Mouse (Mus musculus): ENCODE measurements around the gene Car10.

Gene Car10

GRCm38 (mm10) chr11:93097941-93098828, at the start of gene Car10:
TSS of gene Car10 (plus strand) at chr11:93098028.
- WGBS, result under 1% methylated on average over 46 of the region's 48 CpGs

- 70% methylated on average over 6 of the region's 6 CpGs for WGBS
Measured at GRCm38 (mm10) chr11:93065021-93065420, 32.8 kb upstream of the Car10 start.

DNA sequence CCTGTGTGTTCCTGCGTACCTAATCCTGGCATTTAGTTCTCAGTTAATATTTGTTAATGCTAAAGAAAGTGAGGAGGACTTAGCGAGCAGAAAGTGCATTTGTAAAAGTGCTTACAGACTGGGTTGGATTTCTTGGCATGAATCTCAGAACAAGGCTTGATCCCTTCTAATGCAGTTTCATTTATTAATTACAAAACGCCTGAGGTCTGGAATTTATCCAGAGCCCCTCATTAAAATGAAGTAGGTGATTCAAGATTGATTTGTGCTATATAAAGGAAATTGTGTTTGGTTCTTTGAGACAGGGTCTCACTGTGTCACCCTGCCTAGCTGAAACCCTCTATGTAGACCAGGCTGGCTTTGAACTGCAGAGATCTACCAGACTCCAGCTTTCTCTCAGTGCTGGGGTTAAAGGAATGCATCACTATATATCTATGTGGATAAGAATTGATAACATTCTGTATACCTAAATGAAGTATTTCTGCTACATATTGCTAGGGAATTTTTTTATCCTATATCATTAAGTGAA, 32.1 kb upstream of the Car10 start:
- WGBS, result 69% methylated on average over 3 of the region's 3 CpGs

DNA sequence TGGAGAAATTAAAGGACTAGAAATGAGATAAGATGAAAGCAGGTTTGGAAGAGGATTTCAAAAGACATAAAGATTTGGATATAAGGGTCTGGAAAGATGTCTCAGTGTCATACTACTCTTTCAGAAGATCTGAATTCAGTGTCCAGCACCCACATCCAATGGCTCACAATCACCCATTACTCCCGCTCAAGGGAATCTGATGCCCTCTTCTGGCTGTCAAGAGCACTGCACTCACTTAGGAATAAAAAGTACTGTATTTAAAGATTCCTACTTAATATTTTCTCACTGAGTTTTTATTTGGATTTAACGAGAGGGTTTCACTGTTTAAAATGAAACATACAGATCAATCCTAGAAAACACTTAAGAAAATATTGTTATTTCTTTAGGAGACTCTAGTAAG, 2.2 kb upstream of the Car10 start:
- 21% methylated on average over 2 of the region's 2 CpGs for WGBS

GRCm38 (mm10) chr11:93097001-93097400, 827 bp upstream of the Car10 start:
- WGBS, result 5% methylated on average over 6 of the region's 6 CpGs

GRCm38 (mm10) chr11:93097431-93097851, 387 bp upstream of the Car10 start:
- WGBS, result 3% methylated on average over 14 of the region's 14 CpGs

DNA sequence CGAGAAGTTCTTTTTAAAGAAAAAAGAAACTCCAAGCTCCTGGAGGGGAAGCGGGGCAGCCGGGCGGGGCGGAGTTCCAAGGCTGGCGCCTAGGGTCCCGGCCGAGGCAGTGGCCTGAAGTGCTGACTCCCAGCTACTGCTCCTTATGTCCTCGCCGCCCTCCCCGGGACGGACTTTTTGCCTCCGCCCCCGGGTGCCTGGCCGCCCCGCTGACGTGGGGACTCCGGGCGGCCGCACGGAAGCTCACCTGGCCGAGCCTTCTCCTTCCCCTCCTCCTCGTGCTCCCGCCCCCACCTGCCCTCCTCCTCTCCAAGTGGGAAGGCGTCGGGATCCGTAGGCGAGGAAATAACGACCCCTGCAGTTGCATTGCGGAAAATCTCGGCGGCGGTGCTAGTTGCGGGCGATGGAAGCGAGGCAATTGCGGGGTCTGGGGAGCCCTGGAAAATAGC, 1.1 kb downstream of the Car10 start:
- WGBS, result under 1% methylated on average over 37 of the region's 37 CpGs

DNA sequence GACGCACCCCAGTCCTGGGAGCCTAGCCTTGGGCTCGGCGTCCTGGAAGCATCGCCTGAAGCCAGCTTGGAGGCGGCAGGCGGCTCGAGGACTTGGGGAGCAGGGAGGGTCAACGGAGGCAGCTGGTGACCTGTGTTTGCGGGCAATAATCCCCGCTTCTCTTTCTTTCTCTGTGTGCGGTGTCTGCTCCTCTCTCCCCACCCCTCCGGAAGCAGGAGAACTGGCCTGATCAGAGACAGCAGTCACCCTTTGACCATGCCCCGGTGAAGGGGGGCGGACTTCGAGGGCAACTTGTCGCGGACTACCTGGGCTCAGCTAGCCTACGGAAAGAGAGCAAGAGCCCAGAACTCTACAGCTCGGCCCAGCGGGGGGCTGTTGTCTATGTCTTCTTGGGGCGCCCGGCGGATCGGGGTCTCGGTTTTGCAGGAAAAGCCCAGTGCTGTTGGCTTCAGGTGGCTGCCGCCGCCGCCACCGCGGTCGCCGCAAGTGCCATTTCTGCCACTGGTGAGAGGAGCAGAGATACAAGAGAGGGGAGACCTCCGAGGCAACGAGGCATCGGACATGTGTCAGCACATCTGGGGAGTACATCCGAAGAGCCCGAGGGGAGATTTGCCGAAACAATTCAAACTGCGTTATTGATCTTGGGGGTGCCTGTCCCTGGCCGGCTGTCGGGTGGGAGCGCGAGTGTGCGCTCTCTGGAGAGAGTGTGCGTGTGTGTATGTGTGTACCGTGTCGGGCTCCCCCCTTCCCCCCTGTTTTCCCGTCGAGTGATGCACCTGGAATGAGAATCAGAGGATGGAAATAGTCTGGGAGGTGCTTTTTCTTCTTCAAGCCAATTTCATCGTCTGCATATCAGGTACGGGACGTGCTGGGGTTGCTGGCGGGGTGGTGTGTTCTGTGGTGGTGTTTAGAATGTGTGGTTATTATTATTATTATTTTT, 1.9 kb downstream of the Car10 start:
- WGBS, result 1% methylated on average over 53 of the region's 53 CpGs

DNA sequence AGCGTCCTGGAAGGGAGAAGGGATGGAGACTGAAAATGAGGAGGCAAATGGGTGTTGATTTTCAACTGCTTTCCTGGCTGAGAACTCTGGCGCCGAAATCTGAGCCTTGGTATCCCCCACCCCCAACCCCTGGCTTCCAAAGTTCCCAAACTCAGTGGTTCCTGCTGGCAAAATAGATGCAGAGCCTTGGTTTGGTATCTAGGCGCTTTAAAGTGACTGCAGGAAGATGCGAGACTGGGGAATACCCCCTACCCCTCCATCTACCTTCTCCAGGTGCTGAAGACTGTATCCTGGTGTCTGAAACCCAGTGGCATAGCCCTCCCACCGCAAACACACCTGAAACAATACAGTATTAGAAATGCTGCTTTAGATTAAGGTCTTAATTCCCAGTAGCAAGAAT, 2.8 kb downstream of the Car10 start:
- WGBS, result 14% methylated on average over 6 of the region's 6 CpGs

GRCm38 (mm10) chr11:93101106-93101505, 3.3 kb downstream of the Car10 start:
- 18% methylated on average over 2 of the region's 2 CpGs for WGBS

GRCm38 (mm10) chr11:93102321-93102720, 4.5 kb downstream of the Car10 start:
- WGBS, result 57% methylated on average over 9 of the region's 9 CpGs

GRCm38 (mm10) chr11:93103101-93103815, 5.4 kb downstream of the Car10 start:
- 38% methylated on average over 3 of the region's 3 CpGs for WGBS

DNA sequence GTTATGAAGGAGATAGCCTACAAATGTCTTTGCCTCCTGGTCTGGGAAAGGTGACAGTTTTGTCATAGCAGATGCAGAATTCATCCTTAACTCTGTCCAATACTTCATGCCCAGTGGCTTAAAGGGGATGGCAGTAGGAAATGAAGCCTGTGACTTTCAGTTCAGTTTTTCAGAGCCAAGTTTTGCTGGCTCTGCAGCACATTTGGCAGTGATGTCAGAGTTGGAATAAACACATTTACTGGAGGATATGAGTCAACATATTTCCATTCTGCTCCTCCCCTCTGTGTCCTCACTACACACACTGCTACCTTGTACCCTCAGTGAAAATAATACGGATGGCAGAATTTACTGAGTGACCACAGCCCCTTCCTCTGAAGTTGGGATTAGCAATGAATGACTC, 11.6 kb downstream of the Car10 start:
- WGBS, result 47% methylated on average over 1 of the region's 1 CpGs

DNA sequence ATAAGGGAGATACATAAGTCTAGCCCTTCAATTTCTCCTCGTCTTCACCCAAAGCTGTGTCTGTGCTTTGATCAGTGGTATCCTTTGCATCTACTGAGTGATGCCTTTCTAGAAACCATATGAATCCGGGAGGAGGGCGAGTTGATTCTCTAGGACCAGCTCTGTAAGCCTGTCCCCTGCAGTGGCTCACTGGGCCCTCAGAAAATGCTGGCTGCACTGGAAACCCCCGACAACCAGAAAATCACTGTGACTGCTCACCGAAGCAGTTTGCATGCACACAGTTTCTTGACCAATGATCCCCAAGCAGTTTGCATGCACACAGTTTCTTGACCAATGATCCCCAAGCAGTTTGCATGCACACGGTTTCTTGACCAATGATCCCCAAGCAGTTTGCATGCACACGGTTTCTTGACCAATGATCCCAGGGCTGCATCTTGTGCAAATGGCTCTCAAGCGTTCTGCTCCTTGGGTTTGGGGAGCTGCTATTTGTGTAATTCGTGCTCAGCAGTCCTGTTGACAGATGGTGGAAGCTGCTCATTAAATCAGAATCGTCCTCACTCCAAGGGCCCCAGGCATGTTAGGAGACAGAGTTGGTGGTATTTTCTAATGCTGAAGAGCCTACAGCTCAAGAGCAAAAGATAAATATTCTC, 23.1 kb downstream of the Car10 start:
- 63% methylated on average over 10 of the region's 10 CpGs for WGBS

DNA sequence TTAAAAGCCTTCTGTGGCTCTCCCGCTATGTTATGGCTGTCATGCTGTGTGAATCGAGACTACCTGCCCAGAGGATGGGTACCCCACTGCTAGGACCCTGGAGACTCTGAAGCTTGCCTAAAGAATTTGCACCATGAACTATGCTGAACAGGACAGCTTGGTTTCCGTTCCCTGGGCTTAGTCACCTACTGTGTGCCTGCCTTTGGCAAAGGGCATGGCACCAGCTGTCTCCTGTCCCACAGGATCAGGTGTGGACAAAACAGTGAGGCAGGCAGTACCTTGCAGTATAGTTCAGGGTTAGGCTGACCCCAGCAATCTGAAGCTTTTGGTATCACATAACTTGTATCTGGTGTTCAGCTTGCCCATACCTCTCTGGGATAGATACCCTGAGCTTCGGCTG, 25.9 kb downstream of the Car10 start:
- 80% methylated on average over 4 of the region's 4 CpGs for WGBS

DNA sequence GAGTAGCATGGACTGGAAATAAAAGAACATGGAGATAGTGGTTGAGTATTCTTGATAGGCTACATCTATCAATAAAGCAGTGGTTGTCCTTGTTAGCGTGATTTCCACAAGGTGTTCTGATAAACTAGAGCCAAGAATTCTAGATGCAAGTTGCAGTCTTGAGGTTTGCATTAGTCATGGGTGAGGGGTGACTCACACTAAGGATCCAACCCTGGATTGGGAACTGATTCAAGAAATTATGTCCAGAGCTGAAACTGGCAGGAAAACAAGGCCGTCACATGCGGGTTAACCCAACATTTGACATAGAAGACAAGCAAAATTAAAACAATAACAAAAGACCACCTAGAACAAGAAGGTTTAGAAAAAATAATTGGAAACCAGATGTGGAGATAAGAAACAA, 28.6 kb downstream of the Car10 start:
- 73% methylated on average over 3 of the region's 3 CpGs for WGBS

DNA sequence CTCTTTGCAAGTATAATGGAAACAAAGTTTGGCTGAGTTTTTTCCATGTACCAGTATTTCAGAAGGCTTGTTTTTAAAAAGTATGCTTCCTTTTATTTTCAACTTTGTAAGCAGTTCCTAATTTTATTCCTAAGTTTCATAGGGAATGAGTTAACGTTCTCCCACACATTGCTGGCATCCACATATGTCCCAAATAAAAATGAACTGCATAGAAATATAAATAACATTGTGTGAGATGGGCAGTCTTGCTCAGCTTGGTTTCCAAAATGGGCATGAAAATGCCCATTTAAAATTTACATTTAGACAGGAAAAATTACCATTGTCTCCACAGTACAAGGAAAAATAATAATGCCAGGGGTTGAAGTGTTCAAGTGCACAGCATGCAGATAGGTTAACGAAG, 30.7 kb downstream of the Car10 start:
- 36% methylated on average over 2 of the region's 2 CpGs for WGBS

DNA sequence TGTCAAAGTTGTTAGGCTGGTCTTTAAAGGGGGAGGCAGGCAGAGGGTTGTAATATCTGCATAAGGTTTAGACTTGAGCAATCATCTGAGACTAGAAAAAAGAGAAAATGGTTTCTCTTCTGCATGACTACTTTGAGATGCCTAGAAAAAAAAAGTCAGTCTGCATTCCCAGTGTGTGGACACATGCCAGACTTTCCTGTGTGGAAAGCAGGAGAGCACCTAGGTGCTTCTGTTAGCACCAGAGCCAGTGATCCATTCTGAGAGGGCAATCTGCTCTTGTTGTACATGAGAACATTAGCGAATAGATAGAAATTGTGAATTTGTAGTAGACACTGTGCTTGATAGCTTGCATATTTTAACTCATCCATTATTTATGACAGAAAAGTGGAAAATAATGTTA, 40.0 kb downstream of the Car10 start:
- WGBS, result 61% methylated on average over 1 of the region's 1 CpGs

DNA sequence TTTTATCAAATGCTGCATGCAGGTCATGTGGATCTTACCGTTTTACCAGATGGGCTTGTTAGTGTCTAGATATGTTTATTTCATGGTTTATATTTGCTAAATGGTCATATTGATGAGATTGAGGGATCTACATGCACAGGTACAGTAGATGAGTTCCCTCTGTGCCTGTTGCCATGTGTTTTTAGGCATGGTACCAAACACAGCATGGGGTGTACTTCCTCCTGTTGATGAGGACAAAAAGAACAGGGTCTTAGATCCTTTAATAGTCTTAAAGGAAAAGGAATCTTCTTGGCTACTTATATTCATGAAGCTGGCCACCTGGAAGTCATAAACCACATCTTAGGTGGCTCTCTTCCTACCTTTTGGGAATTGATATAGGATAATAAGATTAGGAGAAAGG, 43.9 kb downstream of the Car10 start:
- WGBS, result 83% methylated on average over 1 of the region's 1 CpGs

DNA sequence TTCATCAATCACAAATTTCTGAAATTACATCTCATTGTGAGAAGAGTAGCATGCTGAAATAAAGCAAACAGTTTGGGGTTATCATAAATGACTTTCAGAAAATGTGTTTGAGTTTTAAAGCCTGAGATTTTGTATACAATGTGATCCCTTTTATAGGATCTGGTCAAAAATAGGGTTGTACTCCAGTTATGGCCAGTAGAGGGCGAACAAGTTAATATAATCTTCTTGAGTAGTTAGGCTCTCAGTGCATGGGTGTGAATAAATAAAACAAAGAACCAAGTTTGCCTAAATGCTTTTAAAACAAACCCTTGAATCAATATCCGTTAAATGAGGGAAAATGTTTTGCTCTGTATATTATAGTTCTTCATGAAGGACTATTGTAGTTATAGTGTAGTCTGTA, 46.7 kb downstream of the Car10 start:
- WGBS, result 14% methylated on average over 2 of the region's 2 CpGs

DNA sequence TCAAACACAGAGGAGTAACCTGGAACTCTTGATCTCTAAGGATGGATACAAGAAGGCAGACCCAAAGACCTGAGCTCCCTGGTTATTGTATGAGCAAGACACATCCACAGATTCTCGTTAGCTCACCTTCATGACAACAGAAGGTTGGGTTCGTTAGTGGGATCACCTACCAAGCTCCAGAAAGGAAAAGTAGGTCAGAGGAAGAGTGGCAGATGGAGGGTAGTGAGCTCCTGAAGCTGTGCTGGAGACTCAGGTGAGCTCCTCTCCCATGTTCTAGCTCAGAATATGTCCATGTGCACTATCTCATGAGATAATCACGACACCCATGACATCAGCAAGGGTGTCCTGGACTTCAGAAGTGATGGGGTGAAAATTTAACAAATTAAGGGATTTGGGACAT, 57.1 kb downstream of the Car10 start:
- WGBS, result 59% methylated on average over 3 of the region's 3 CpGs

Data from cerebral cortex, adult 2 months (tissue).